Mouse (Mus musculus) urinary bladder, postnatal 10 days (tissue): ENCODE measurements around the gene Ralgps2.

Experiments used
- DNase-seq: peaks from one replicate; pipeline ENCODE4 v3.0.0; 2022; ENCODE audit warnings: low spot score

Ralgps2 gene

DNA sequence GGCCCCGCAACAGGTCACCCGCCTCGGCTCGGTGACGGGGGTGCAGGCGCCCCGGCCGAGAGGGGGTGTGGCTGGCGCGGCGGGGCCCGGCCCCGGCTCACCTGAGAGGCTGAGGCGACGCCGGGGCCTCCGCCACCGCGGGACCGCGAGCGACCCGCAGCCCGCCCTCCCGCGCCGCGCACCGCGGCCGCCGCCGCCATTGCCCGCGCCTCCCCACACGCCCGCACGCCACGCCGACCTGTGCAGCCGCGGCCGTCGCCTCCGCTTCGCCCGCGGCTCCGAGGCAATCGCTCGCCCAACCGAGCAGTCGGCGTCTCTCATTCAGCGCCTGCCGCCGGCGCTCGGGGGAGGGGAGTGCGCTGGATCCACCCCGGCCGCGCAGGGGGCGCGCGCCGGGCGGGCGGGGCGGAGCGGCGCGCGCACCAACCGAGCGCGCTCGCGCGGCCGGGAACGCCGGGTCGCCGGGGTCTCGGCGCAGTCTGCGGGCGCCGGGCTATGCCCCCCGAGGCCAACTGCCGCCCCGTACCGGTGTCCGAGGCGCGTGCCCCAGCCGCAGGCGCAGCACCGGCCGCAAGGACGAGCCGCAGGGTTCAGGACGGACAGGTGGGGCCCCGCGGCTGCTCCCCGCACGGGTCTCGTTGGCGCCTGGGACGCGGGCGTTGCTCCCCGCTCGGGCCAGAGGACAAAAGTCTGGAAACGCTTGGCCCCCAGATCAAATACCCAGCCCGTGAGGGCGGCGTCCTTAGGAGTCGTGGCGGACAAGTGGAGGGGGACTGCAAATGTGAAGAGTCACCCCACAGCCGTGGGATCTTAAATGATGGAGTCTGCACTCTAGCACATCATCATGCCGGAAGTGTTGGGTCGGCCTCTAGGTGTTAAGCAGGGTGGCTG lies at the start of gene Ralgps2:
Gene Ralgps2, minus strand, starts transcription at position 376 of the 891 bp plus-strand sequence.
- no peak for DNase-seq

- no peak for DNase-seq
These were observed 48.1 kb upstream of the Ralgps2 start for GRCm38 (mm10) chr1:156987576-156987975.

- DNase-seq: no peak
These were observed 47.4 kb upstream of the Ralgps2 start for GRCm38 (mm10) chr1:156986641-156987345.

GRCm38 (mm10) chr1:156985657-156986640 lies 46.5 kb upstream of the Ralgps2 start:
- DNase-seq: no peak

DNA sequence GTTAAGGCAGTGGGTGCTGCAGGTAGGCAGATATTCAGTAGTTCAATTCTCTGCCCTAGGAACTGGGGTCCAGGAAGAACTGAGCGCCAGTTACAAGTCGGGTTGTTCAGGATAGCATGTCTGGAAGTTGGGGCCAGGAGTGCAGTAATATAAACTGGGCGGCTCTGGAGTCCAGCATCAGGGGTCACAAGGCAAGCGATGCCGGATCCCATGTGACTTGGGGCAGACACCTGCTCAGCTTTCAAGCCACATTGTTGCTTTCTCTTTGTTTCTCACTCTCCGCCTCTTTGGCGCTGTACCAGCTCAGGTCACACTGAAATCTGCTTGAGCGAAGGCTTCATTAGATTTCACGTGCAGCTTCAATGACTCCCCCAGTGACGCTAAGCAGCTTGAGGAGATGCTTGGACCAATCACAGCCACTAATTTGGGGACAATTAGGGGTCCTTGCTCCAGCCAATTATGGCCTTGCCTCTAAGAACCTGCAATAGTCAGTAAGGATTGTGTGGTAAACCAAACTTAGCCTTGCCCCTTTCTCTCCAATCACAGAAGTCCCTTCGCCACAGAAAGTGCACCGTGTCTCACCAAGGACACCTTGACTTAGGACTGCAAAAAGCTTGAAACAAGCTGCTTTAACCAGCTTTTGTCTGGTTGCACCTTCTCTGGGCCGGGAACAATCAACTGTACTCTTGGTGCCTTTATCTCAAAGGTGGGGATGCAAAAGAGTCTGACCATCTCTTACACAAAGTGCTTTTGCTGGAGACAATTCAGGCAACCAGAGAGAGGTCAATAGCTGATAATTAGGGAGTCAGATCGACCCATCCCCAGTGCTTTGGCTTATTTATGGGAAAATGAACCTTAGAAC lies 43.8 kb upstream of the Ralgps2 start:
- DNase-seq: no peak

DNA sequence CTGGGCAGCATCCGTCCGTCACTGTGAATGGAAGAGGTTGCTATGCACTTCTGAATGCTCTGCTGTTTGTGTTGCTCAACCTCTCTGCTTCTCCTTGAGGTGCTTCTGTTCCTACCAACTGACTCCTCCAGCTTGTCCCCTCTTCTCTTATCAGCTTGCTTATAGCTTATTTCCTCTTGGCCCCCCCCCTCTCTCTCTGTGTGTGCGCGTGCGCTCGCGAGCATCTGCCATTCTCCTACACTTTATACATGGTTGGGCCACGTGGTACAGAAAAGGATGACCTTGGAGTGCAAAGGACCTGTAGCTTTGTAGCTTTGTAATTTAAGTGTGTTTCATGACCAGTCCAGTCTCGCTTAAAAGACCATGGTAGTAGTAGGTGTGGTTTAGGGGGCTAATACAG lies 42.5 kb upstream of the Ralgps2 start:
- DNase-seq: no peak

DNA sequence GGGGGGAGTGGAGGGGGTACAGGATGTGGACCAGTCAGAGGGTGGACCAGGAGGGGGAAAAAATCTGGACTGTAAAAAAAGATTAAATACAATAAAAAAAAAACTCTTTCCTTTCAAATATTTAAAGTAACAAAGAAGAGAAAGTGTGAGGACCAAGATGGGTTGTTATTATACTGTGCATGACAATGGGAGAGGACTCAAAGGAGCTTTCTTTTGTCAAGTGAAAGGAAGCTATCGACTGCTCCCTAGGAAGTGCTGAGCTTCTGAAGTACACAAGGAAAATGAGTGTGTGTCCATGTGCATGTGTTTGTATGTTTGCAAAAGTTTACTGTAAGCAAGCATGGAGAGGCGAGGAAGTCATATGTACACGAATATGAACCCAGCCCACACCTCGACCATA lies 40.3 kb upstream of the Ralgps2 start:
- DNase-seq: no peak

- no peak for DNase-seq
These were observed 39.2 kb upstream of the Ralgps2 start for GRCm38 (mm10) chr1:156978656-156979055.

- DNase-seq: no peak
These were observed 34.4 kb upstream of the Ralgps2 start for GRCm38 (mm10) chr1:156973857-156974256.

- no peak for DNase-seq
These were observed 33.0 kb upstream of the Ralgps2 start for GRCm38 (mm10) chr1:156972391-156972790.

DNA sequence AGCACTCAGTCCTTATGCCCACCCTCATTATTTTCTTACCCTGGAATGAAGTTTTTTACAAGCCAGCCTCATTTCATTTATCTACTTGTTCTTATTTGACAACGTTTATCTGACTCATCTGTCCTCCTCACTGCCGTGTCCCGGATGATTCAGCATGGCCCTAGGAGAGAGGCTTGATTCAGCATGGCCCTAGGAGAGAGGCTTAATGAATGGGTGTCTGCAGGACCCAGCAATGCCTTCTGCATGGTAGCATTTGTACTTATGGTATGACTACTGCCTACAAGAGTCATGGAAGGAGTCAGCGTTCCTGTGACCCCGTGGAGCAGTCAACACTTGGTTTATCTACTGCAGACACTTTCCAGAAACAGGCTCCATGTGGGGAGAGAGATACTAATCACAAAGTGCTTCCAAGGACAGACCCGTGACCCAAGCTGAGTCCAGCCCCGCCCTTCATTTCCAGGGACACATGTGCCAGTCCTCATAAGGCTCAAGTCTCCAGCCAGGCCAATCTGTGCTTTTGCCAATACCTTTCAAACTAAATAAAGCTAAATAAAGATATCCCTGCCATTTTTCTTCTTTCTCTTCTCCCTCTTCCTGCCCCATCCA lies 31.9 kb upstream of the Ralgps2 start:
- DNase-seq: no peak

DNA sequence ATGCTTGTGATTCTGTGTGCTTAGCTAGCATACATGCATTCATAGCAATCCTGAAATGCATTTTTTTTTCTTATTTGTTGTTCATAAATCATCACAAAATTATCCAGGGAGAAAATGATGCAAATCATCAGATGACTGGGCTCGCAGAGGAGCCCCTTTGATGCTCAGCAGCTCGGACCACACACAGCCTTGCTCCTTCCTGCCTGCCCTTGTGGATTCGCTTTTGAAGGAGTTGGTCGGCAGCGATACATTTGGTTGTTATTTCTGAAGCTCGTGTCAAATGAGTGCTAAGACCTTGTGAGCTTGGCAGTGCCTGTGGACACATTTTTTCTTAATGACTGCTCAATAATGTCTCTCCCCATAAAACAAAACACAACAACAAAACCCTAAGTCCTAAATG lies 31.2 kb upstream of the Ralgps2 start:
- DNase-seq: no peak

GRCm38 (mm10) chr1:156968107-156968506 lies 28.7 kb upstream of the Ralgps2 start:
- DNase-seq: no peak

DNA sequence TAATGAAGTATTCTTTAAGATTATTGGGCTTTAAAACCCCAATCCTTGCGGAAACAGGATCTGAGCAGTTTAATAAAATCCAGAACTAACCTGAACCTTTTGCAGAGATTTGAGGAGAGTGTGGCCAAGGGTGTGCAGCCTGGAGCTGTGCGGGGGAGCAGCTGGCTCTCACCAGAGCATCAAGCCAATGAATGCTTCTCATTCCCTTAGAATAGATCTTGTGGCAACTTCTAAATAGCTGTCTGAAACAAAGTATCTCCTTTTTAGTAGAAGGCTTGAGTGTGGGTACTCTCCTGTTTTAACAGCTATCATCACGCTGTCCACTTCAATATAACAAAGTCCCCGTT lies 25.1 kb upstream of the Ralgps2 start:
- DNase-seq: no peak

DNA sequence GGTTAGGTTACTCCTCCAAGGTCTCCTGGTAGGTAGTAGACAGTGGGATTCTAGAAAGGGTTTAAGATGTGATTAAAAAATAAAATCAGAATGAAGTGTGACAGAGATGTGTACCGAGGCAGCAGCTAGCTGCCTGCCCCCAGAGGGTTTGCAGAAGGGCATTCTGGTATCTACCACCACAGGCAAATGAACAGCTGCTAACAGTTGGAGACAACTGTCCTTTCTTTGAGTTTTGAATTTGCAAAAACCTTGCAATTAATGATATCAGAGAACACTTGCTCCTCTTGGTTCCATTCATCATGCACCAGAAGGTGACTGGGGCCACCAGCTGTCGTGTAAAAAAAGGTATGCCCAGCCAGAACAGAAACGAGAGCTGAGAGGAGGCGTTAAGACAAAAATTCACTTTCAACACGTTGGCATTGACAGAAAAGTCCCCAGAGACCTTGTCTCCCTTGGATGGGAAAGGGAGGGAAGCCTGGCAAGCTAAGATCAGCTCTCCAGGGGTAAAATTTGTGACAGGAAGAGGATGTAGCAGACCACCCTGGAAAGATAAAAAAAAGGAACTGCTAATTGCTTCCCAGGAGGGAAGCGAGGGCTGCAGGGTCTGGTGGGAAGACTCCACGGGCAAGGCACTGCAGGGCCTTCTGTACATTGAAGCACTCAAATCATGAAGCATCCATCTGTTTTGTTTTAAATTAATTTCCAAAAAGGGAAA lies 24.6 kb upstream of the Ralgps2 start:
- DNase-seq: no peak

GRCm38 (mm10) chr1:156961481-156962265 lies 22.2 kb upstream of the Ralgps2 start:
- DNase-seq: no peak

DNA sequence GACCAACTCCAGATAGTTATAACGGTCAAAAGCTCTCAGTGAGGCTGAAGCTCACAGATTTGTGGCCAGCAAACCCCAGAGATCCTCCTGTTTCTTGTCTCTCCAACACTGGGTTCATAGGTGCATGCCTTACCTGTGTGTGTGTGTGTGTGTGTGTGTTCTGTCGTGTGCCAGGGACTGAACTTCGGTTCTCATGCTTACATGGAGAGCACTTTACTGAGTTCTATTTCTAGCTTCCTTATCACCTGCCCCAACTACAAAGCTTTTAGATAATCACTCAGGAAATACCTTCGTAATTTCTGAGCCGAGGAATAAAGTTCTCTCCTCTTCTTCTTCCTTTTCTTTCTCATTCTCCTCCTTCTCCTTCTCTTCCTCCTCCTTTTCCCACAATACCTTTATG lies 19.6 kb upstream of the Ralgps2 start:
- DNase-seq: no peak

DNA sequence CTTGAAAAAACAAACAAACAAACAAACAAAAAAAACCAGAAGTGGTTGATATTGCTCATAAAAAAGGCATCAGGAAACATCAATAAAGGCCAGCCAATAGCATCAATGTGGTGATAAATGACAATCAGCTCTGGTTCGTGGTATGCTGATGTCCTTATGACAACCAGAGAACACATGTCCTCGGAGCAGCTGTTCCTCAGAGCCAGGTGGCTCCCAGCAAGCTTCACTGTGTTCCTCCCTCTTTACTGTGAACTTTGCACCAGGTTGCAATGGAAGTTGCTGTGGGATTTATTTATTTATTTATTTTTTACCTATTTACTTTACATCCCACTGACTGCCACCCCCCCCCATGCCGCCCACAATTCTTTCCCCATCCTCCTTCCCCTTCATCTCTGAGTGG lies 17.9 kb upstream of the Ralgps2 start:
- no peak for DNase-seq
